Mouse (Mus musculus): ENCODE measurements at regions not wholly inside any gene's neighbourhood (a gene's known extent, or its start where the extent isn't known, plus 50 kb on each side); places are given as distances from the start of the nearest gene placed in this dataset.

GRCm38 (mm10) chr10:7267903-7268302 lies 55.9 kb upstream of the Cnksr3 start:
- no peak for DNase-seq (ENCODE audit: low spot score in 2 of 2)

- DNase-seq (ENCODE audit: low spot score in 2 of 2): no peak
Observed at GRCm38 (mm10) chr10:7267106-7267505, 55.1 kb upstream of the Cnksr3 start.

GRCm38 (mm10) chr10:7265412-7265811 lies 53.4 kb upstream of the Cnksr3 start:
- no peak for DNase-seq (ENCODE audit: low spot score in 2 of 2)

GRCm38 (mm10) chr10:7264721-7265120 lies 52.7 kb upstream of the Cnksr3 start:
- no peak for DNase-seq (ENCODE audit: low spot score in 2 of 2)

All from thymus, postnatal 10 days (tissue).